Mouse (Mus musculus) MEL (cell line): ENCODE data around the gene Grm7.

Source experiments
- CTCF ChIP-seq, 3 experiments: IDR thresholded peaks in 2 of 3; conservative IDR thresholded peaks in 1 of 3; 2 replicates each; pipeline ENCODE4 v1.5.1; 2011 to 2012; ENCODE audit warnings: low read length in 3 of 3, low read depth in 2 of 3, mild to moderate bottlenecking in 2 of 3, improper control_type of control experiment in 1 of 3, inconsistent platforms in 1 of 3, mixed read lengths in 1 of 3, moderate library complexity in 1 of 3; ENCODE audit not compliant: control insufficient read depth in 1 of 3, insufficient read depth in 1 of 3, poor library complexity in 1 of 3, severe bottlenecking in 1 of 3
- E2F4 ChIP-seq: IDR thresholded peaks from 2 replicates; pipeline ENCODE4 v1.6.1; 2011; ENCODE audit warnings: low read depth, low read length, improper control_type of control experiment, borderline replicate concordance
- ELF1 ChIP-seq: IDR thresholded peaks from 2 replicates; pipeline ENCODE4 v1.6.1; 2014; ENCODE audit warnings: low read depth, mild to moderate bottlenecking, inconsistent platforms, low read length, improper control_type of control experiment, moderate library complexity

DNA sequence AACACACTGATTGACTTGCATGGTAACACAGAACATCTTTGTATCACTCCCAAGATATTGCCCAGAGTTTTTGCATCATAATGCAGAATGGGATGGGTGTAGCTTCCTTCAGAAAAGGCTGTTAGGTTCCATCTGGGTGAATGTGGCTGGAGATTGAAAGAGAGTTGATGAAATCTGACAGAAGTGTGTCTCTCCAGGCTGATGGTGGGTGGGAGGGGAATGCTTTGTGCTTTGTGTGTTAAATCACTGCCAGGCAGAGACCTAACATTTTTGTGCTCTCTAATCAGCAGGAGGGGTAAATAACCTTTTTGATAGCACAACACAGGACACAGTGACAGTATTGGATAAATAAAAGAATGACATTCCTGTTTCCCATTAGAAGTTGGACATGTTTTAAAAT is 840.7 kb downstream of the Grm7 start:
- no peak for TF ChIP-seq CTCF (IDR thresholded peaks at IDR 0.05 in 2 of 3, conservative IDR thresholded peaks at IDR 0.05 in 1 of 3; ENCODE audit: control insufficient read depth in 1 of 3, insufficient read depth in 1 of 3, low read depth in 2 of 3, low read length in 3 of 3, poor library complexity in 1 of 3, severe bottlenecking in 1 of 3)
- TF ChIP-seq ELF1 = no peak
- TF ChIP-seq E2F4 = no peak
